Mouse (Mus musculus) midbrain, embryonic 12.5 days (tissue): ENCODE data around the gene Srpk2. TPM values are rescaled to one million over a fixed set of nuclear protein-coding genes. Genes with fewer than 3 reads are reported as not detected.
"Not testable (repeated sequence)": the region's sequence is repeated elsewhere in the genome, so short reads cannot be mapped to it uniquely, and the experiment has no call there.

ENCODE experiments used
- ATAC-seq: fragments of 200-750 bp; cut with Nextera tagmentation; 2 replicates; pipeline ENCODE4 v1.8.0; 2017; ENCODE audit warnings: low read depth, moderate TSS enrichment, moderate library complexity; ENCODE audit not compliant: low FRiP score
- H3K27ac ChIP-seq: fragments of 300-500 bp; sonication (generic); replicated peaks from 2 replicates; pipeline ENCODE4 v1.5.1; 2016; ENCODE audit warnings: mild to moderate bottlenecking
- H3K27me3 ChIP-seq: fragments of 300-500 bp; sonication (generic); 2 replicates; pipeline ENCODE4 v1.6.1; 2016; ENCODE audit warnings: mild to moderate bottlenecking
- H3K36me3 ChIP-seq: fragments of 300-500 bp; sonication (generic); 2 replicates; pipeline ENCODE4 v1.6.1; 2016
- H3K4me1 ChIP-seq: fragments of 300-500 bp; sonication (generic); 2 replicates; pipeline ENCODE4 v1.6.1; 2016
- H3K4me2 ChIP-seq: fragments of 300-500 bp; sonication (generic); replicated peaks from 2 replicates; pipeline ENCODE4 v1.6.1; 2016; ENCODE audit warnings: mild to moderate bottlenecking, moderate library complexity
- H3K4me3 ChIP-seq: fragments of 300-500 bp; sonication (generic); 2 replicates; pipeline ENCODE4 v1.5.1; 2016; ENCODE audit warnings: mild to moderate bottlenecking
- H3K9ac ChIP-seq: fragments of 300-500 bp; sonication (generic); replicated peaks from 2 replicates; pipeline ENCODE4 v1.6.1; 2016; ENCODE audit warnings: mild to moderate bottlenecking, moderate library complexity
- H3K9me3 ChIP-seq: fragments of 300-500 bp; sonication (generic); 2 replicates; pipeline ENCODE4 v1.6.1; 2016; ENCODE audit warnings: mild to moderate bottlenecking
- WGBS: fragments of 180-500 bp; shearing (Covaris S2); methylation state at CpG from one replicate; pipeline ENCODE4 v1.1.7; 2016; 5-methylcytosine and 5-hydroxymethylcytosine counted together
- polyA plus RNA-seq: library from polyadenylated mRNA; unstranded; fragments of >200 nt; fragmentation: Nextera tagmentation; extraction: Ambion mirVana; gene quantifications from 2 replicates; pipeline ENCODE4 v1.2.1, GENCODE M21; 2016

Gene Srpk2
- 77.3 and 78.2 TPM in 2 replicates for polyA plus RNA-seq

- no peak within 1 kb of the TSS for H3K4me2 ChIP-seq
- H3K27ac ChIP-seq = no peak within 1 kb of the TSS
- ATAC-seq = no peak
- no peaks in the 10 kb centered on the region for H3K27me3 ChIP-seq
- H3K9me3 ChIP-seq = no peaks in the 10 kb centered on the region
- no peak within 1 kb of the TSS for H3K9ac ChIP-seq
- H3K36me3 ChIP-seq = no peaks in the 10 kb centered on the region
- no peaks in the 10 kb centered on the region for H3K4me1 ChIP-seq
- no peak within 1 kb of the TSS for H3K4me3 ChIP-seq
- WGBS = 69% methylated on average over 1 of the region's 1 CpGs
Measured at GRCm38 (mm10) chr5:23684517-23684916, at the start of gene Srpk2. Gene Srpk2, minus strand, starts transcription at chr5:23684617.

GRCm38 (mm10) chr5:23721956-23722355 is 37.5 kb upstream of the Srpk2 start:
- H3K9ac ChIP-seq = no peak overlapping the region
- H3K4me1 ChIP-seq = no peaks in the 10 kb centered on the region
- no peaks in the 10 kb centered on the region for H3K27me3 ChIP-seq
- H3K4me2 ChIP-seq = no peak overlapping the region
- no peaks in the 10 kb centered on the region for H3K36me3 ChIP-seq
- H3K4me3 ChIP-seq = no peak overlapping the region
- ATAC-seq = no peak
- no peak overlapping the region for H3K27ac ChIP-seq
- WGBS = 94% methylated on average over 2 of the region's 2 CpGs
- peaks cover 3% of the 10 kb centered on the region; the same call in 1 of the 2 replicates for H3K9me3 ChIP-seq

GRCm38 (mm10) chr5:23718881-23719328 is 34.5 kb upstream of the Srpk2 start:
- no peak overlapping the region for H3K27ac ChIP-seq
- no peak for ATAC-seq

GRCm38 (mm10) chr5:23718182-23718534 is 33.7 kb upstream of the Srpk2 start:
- H3K4me1 ChIP-seq = no peaks in the 10 kb centered on the region
- H3K9me3 ChIP-seq = no peaks in the 10 kb centered on the region
- no peaks in the 10 kb centered on the region for H3K27me3 ChIP-seq
- WGBS = 83% methylated on average over 1 of the region's 1 CpGs
- no peak overlapping the region for H3K9ac ChIP-seq
- ATAC-seq = no peak
- no peaks in the 10 kb centered on the region for H3K36me3 ChIP-seq
- no peak overlapping the region for H3K27ac ChIP-seq
- H3K4me3 ChIP-seq = no peak overlapping the region
- no peak overlapping the region for H3K4me2 ChIP-seq

More at GRCm38 (mm10) chr5:23718881-23719328, 34.5 kb upstream of the Srpk2 start:
- 87% methylated on average over 4 of the region's 4 CpGs for WGBS
- Histone ChIP-seq H3K27me3 (no peaks in the 10 kb centered on the region), H3K4me3 (no peak overlapping the region), H3K36me3 (no peaks in the 10 kb centered on the region), H3K4me1 (no peaks in the 10 kb centered on the region), H3K9ac (no peak overlapping the region), H3K9me3 (no peaks in the 10 kb centered on the region; the same call in 1 of the 2 replicates), H3K4me2 (no peak overlapping the region)

- H3K9me3 ChIP-seq = no peaks in the 10 kb centered on the region
- no peaks in the 10 kb centered on the region for H3K36me3 ChIP-seq
- no peak overlapping the region for H3K4me3 ChIP-seq
- no peak overlapping the region for H3K27ac ChIP-seq
- 81% methylated on average over 3 of the region's 3 CpGs for WGBS
- H3K9ac ChIP-seq = no peak overlapping the region
- H3K4me2 ChIP-seq = no peak overlapping the region
- ATAC-seq = no peak
- H3K27me3 ChIP-seq = no peaks in the 10 kb centered on the region
- H3K4me1 ChIP-seq = no peaks in the 10 kb centered on the region
Measured at GRCm38 (mm10) chr5:23717469-23718181, 33.2 kb upstream of the Srpk2 start.

GRCm38 (mm10) chr5:23713401-23714335 is 29.3 kb upstream of the Srpk2 start:
- peaks cover 19% of the 10 kb centered on the region for H3K36me3 ChIP-seq
- peaks cover 15% of the 10 kb centered on the region for H3K9me3 ChIP-seq
- H3K9ac ChIP-seq = peak overlapping the region; percentile 39; the same call in 1 of the 2 replicates
- H3K27ac ChIP-seq = no peak overlapping the region; the same call in 1 of the 2 replicates
- no peaks in the 10 kb centered on the region for H3K27me3 ChIP-seq
- ATAC-seq = no peak
- no peak overlapping the region for H3K4me2 ChIP-seq
- no peaks in the 10 kb centered on the region for H3K4me1 ChIP-seq
- WGBS = 89% methylated on average over 8 of the region's 8 CpGs
- H3K4me3 ChIP-seq = no peak overlapping the region

- 6% methylated on average over 60 of the region's 60 CpGs for WGBS
- peak overlapping the region; percentile 16; the same call in 1 of the 2 replicates for H3K27ac ChIP-seq
- H3K9ac ChIP-seq = peak overlapping the region; percentile 65
- H3K27me3 ChIP-seq = no peaks in the 10 kb centered on the region
- peak overlapping the region; percentile 60 for H3K4me3 ChIP-seq
- peaks cover 30% of the 10 kb centered on the region for H3K36me3 ChIP-seq
- peak overlapping the region; percentile 64 for H3K4me2 ChIP-seq
- H3K4me1 ChIP-seq = no peaks in the 10 kb centered on the region
- H3K9me3 ChIP-seq = peaks cover 24% of the 10 kb centered on the region
- peak; percentile 100 for ATAC-seq
Measured at GRCm38 (mm10) chr5:23712130-23713001, 27.9 kb upstream of the Srpk2 start.

GRCm38 (mm10) chr5:23711671-23712129 is 27.3 kb upstream of the Srpk2 start:
- H3K9me3 ChIP-seq = peaks cover 31% of the 10 kb centered on the region
- H3K9ac ChIP-seq = peak overlapping the region; percentile 65
- peak overlapping the region; percentile 64 for H3K4me2 ChIP-seq
- not testable (repeated sequence) for H3K4me1 ChIP-seq, H3K27ac ChIP-seq, H3K27me3 ChIP-seq, ATAC-seq
- 62% methylated on average over 6 of the region's 6 CpGs for WGBS
- H3K4me3 ChIP-seq = peak overlapping the region; percentile 60
- H3K36me3 ChIP-seq = peaks cover 37% of the 10 kb centered on the region

- Histone ChIP-seq H3K27ac (no peak overlapping the region), H3K9me3 (peaks cover 34% of the 10 kb centered on the region), H3K4me2 (no peak overlapping the region), H3K36me3 (peaks cover 41% of the 10 kb centered on the region), H3K4me1 (no peaks in the 10 kb centered on the region), H3K27me3 (no peaks in the 10 kb centered on the region), H3K9ac (no peak overlapping the region), H3K4me3 (no peak overlapping the region; the same call in 1 of the 2 replicates)
- ATAC-seq = no peak
- WGBS = 96% methylated on average over 4 of the region's 4 CpGs
Measured at GRCm38 (mm10) chr5:23711244-23711643, 26.8 kb upstream of the Srpk2 start.

- WGBS = 92% methylated on average over 1 of the region's 1 CpGs
- no peaks in the 10 kb centered on the region for H3K4me1 ChIP-seq
- ATAC-seq = no peak
- peaks cover 45% of the 10 kb centered on the region for H3K36me3 ChIP-seq
- no peak overlapping the region for H3K27ac ChIP-seq
- H3K9ac ChIP-seq = no peak overlapping the region
- H3K27me3 ChIP-seq = no peaks in the 10 kb centered on the region
- no peak overlapping the region for H3K4me2 ChIP-seq
- peaks cover 37% of the 10 kb centered on the region for H3K9me3 ChIP-seq
- H3K4me3 ChIP-seq = no peak overlapping the region
Measured at GRCm38 (mm10) chr5:23709661-23710060, 25.2 kb upstream of the Srpk2 start.
